9 mouse cellular contexts compared by ENCODE assay signal in the genomic region with DNA sequence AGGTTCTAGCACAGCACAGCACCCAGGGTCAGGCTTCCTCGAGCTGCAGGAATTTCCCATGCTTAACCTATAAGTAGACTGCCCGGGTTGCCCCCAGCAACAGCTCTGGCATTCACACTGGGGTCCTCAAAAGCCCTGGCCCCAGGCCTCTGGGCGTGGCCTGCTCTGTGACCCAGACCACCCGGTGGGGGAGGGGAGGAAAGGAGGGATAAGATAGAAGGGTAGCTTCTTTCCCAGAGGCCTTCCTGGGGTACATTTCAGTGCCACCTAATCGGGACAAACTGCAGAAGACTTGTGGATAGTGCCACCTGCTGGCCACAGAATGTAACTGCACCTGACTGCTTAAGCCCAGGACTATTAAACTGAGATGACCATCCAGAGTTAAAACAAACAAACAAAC. TPM values are rescaled to one million over a fixed set of nuclear protein-coding genes. Genes with fewer than 3 reads are reported as not detected.
A peak's percentile ranks its signal among the peaks of the same experiment; 100 is the strongest.
DNase-seq lines count a peak whose midpoint lies in the region; ATAC-seq and TF ChIP-seq lines count a peak whose summit lies in the region.
"Had no signal": no experiment of that assay in that cellular context is flagged by ENCODE, and none has a peak within 500 bp of the region (broad histone marks: within the 10 kb centered on the region; RNA-seq: fewer than 3 reads in every experiment).

No protein-coding gene starts in this region.

- DNase-seq in adrenal gland, adult 18-20 months (ENCODE audit: low spot score in 2 of 2): peak; percentile 52 to 72
- DNase-seq in embryo, embryonic 11 days: peak; percentile 82
- peak; percentile 89 for DNase-seq in lung, embryonic 14.5 days
- peak; percentile 41 to 45 for DNase-seq in thymus, postnatal 36 days

- WGBS in heart, embryonic 12.5 days: 10% methylated on average over 5 of the region's 5 CpGs
- 5% methylated on average over 5 of the region's 5 CpGs for WGBS in kidney, embryonic 16.5 days
- WGBS in lung, embryonic 14.5 days: 4% methylated on average over 5 of the region's 5 CpGs
- 8% methylated on average over 5 of the region's 5 CpGs for WGBS in olfactory bulb, adult 2 months

- no peak for TF ChIP-seq POLR2A in olfactory bulb, adult 2 months (IDR thresholded peaks at IDR 0.05; ENCODE audit: insufficient read depth, low read depth, low read length)

- TF ChIP-seq CTCF in lung, embryonic 14.5 days (IDR thresholded peaks at IDR 0.05; ENCODE audit: low read depth): peak; percentile 94
- peak; percentile 52; the same call in 1 of the 2 replicates for TF ChIP-seq CTCF in olfactory bulb, adult 2 months (IDR thresholded peaks at IDR 0.05; ENCODE audit: insufficient read depth, low read depth, low read length)

- peaks cover 65% of the 10 kb centered on the region for H3K27me3 ChIP-seq in heart, embryonic 12.5 days (replicated peaks)
- H3K27me3 ChIP-seq in kidney, embryonic 16.5 days (ENCODE audit: insufficient read depth, low read length): peaks cover 58% of the 10 kb centered on the region
- peaks cover 53% of the 10 kb centered on the region for H3K27me3 ChIP-seq in lung, embryonic 14.5 days (ENCODE audit: insufficient read depth, low read length)

- no peak overlapping the region for H3K27ac ChIP-seq in heart, embryonic 12.5 days (ENCODE audit: poor library complexity, severe bottlenecking)
- H3K27ac ChIP-seq in kidney, embryonic 16.5 days (ENCODE audit: low read length): no peak overlapping the region
- no peak overlapping the region for H3K27ac ChIP-seq in lung, embryonic 14.5 days (ENCODE audit: low read depth)
- no peak overlapping the region for H3K27ac ChIP-seq in olfactory bulb, adult 2 months (ENCODE audit: insufficient read depth, low read depth, low read length)

- no peaks in the 10 kb centered on the region for H3K36me3 ChIP-seq in heart, embryonic 12.5 days
- no peaks in the 10 kb centered on the region for H3K36me3 ChIP-seq in kidney, embryonic 16.5 days (ENCODE audit: insufficient read depth, low read length)
- H3K36me3 ChIP-seq in lung, embryonic 14.5 days (ENCODE audit: insufficient read depth): no peaks in the 10 kb centered on the region

- no peak overlapping the region for H3K4me3 ChIP-seq in heart, embryonic 12.5 days
- no peak overlapping the region for H3K4me3 ChIP-seq in kidney, embryonic 16.5 days (ENCODE audit: low read length)
- H3K4me3 ChIP-seq in lung, embryonic 14.5 days (ENCODE audit: low read depth, low read length): no peak overlapping the region
- H3K4me3 ChIP-seq in olfactory bulb, adult 2 months (ENCODE audit: insufficient read depth, low read depth, low read length): no peak overlapping the region

- no peak overlapping the region for H3K9ac ChIP-seq in heart, embryonic 12.5 days
- no peak overlapping the region for H3K9ac ChIP-seq in kidney, embryonic 16.5 days (replicated peaks; ENCODE audit: low read length)
- H3K9ac ChIP-seq in lung, embryonic 14.5 days: no peak overlapping the region

- H3K4me1 ChIP-seq in heart, embryonic 12.5 days (replicated peaks): peaks cover 14% of the 10 kb centered on the region
- H3K4me1 ChIP-seq in kidney, embryonic 16.5 days (ENCODE audit: insufficient read depth, low read length): peaks cover 17% of the 10 kb centered on the region
- H3K4me1 ChIP-seq in lung, embryonic 14.5 days (ENCODE audit: insufficient read depth): no peaks in the 10 kb centered on the region
- peaks cover 8% of the 10 kb centered on the region for H3K4me1 ChIP-seq in olfactory bulb, adult 2 months (ENCODE audit: control insufficient read depth, insufficient read depth, low read length)

- no peaks in the 10 kb centered on the region for H3K9me3 ChIP-seq in heart, embryonic 12.5 days (replicated peaks)
- no peaks in the 10 kb centered on the region for H3K9me3 ChIP-seq in kidney, embryonic 16.5 days (ENCODE audit: low read length)
- H3K9me3 ChIP-seq in lung, embryonic 14.5 days (ENCODE audit: low read depth, low read length): no peaks in the 10 kb centered on the region

- H3K4me2 ChIP-seq in heart, embryonic 12.5 days: peak overlapping the region; percentile 32; the same call in 1 of the 2 replicates
- H3K4me2 ChIP-seq in kidney, embryonic 16.5 days (replicated peaks; ENCODE audit: low read depth, low read length): no peak overlapping the region
- no peak overlapping the region for H3K4me2 ChIP-seq in lung, embryonic 14.5 days

- peak; percentile 71 for ATAC-seq in CD4-positive, CD25-positive, alpha-beta regulatory T cell, adult 4 months
- ATAC-seq in heart, embryonic 12.5 days (ENCODE audit: insufficient number of reproducible peaks, low FRiP score): no peak
- ATAC-seq in kidney, embryonic 16.5 days (ENCODE audit: low FRiP score, low TSS enrichment): peak; percentile 33
- ATAC-seq in lung, embryonic 14.5 days (ENCODE audit: insufficient read depth): peak; percentile 26; the same call in 1 of the 2 replicates

RNA-seq across cellular contexts. Expression of gene Gdf7, which starts 4.7 kb away (rescaled TPM):
- not detected for polyA plus RNA-seq in CD4-positive, CD25-positive, alpha-beta regulatory T cell, adult 4 months (2017; shearing (Covaris generic))
- total RNA-seq in adrenal gland, adult 18-20 months (2021): not detected
- 0.24 and 0.27 TPM in 2 replicates for polyA plus RNA-seq in heart, embryonic 12.5 days (2016; fragmentation: Nextera tagmentation; extraction: Ambion mirVana)
- polyA plus RNA-seq in kidney, embryonic 16.5 days (2015; fragmentation: Nextera tagmentation; extraction: Ambion mirVana): 1.0 and 1.1 TPM in 2 replicates
- not detected in 2 replicates for polyA plus RNA-seq in lung, embryonic 14.5 days (2014; fragmentation: Nextera tagmentation; extraction: Ambion mirVana)
- not detected in 2 replicates for polyA plus RNA-seq in olfactory bulb, adult 2 months (2012; ENCODE audit: insufficient read depth, insufficient read length, low replicate concordance, missing spikeins)
- total RNA-seq: gastrocnemius, postnatal 4 days had no signal

RNA-seq across cellular contexts. Expression of gene Hs1bp3, which starts 6.8 kb away (rescaled TPM):
- polyA plus RNA-seq in CD4-positive, CD25-positive, alpha-beta regulatory T cell, adult 4 months (2017; shearing (Covaris generic)): 10 to 100 TPM in 1 of 2 experiments, 1 to 10 TPM in 1; 5.6 to 13.0 TPM
- 10 to 100 TPM; 12.4 to 16.5 TPM for total RNA-seq in adrenal gland, adult 18-20 months (2021)
- 16.5 and 18.3 TPM in 2 replicates for polyA plus RNA-seq in heart, embryonic 12.5 days (2016; fragmentation: Nextera tagmentation; extraction: Ambion mirVana)
- polyA plus RNA-seq in kidney, embryonic 16.5 days (2015; fragmentation: Nextera tagmentation; extraction: Ambion mirVana): 20.0 and 20.8 TPM in 2 replicates
- polyA plus RNA-seq in lung, embryonic 14.5 days (2014; fragmentation: Nextera tagmentation; extraction: Ambion mirVana): 11.2 and 11.5 TPM in 2 replicates
- not detected in 2 replicates for polyA plus RNA-seq in olfactory bulb, adult 2 months (2012; ENCODE audit: insufficient read depth, insufficient read length, low replicate concordance, missing spikeins)
